Mouse (Mus musculus): ENCODE results near the gene Hnrnpm. TPM values are rescaled to one million over a fixed set of nuclear protein-coding genes. Genes with fewer than 3 reads are reported as not detected.

Hnrnpm gene
- polyA plus RNA-seq, 1 experiment from 2014 or later: 91.9 TPM

GRCm38 (mm10) chr17:33681767-33682166, 4.9 kb downstream of the Hnrnpm start:
- peaks cover 51% of the 10 kb centered on the region for H3K4me1 ChIP-seq (ENCODE audit: insufficient read depth)
- no peak overlapping the region for H3K4me3 ChIP-seq (ENCODE audit: low read depth, low read length)
- no peak for ATAC-seq
- DNase-seq: no peak
- TF ChIP-seq CTCF (IDR thresholded peaks at IDR 0.05; ENCODE audit: low read depth): no peak
- no peak for TF ChIP-seq EP300 (IDR thresholded peaks at IDR 0.05; ENCODE audit: low read depth)
- H3K36me3 ChIP-seq (replicated peaks; ENCODE audit: insufficient read depth, low read length): peaks cover 12% of the 10 kb centered on the region
- H3K27me3 ChIP-seq (ENCODE audit: insufficient read depth, low read length): no peaks in the 10 kb centered on the region
- no peak overlapping the region for H3K9ac ChIP-seq (replicated peaks)
- no peaks in the 10 kb centered on the region for H3K9me3 ChIP-seq (ENCODE audit: low read length)
- H3K4me2 ChIP-seq (ENCODE audit: low read depth, low read length): 0 out of 2 replicates have a peak overlapping the region, but pooled peaks have one; percentile 94
- no peak overlapping the region for H3K27ac ChIP-seq (ENCODE audit: low read depth)

DNA sequence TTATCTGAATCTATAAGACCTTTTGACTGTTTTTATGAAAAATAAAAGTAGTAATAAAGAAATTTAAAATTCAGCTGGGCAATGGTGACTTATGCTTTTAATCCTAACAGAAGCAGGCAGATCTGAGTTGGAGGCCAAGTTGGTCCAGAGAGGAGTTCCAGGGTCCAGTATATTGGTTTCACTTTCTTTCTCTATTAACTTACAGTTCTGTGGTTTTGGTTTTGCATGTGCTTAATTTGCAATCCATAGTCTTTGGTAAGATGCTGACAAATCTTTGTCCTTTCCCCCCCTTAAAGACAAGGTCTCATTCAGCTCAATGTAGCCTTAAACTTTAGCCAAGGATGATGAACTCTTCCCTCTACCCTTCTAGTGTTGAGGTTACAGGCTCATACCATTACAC, 7.9 kb downstream of the Hnrnpm start:
- Histone ChIP-seq H3K9me3 (ENCODE audit: low read length) (no peaks in the 10 kb centered on the region), H3K27me3 (ENCODE audit: insufficient read depth, low read length) (no peaks in the 10 kb centered on the region), H3K27ac (ENCODE audit: low read depth) (no peak overlapping the region), H3K36me3 (replicated peaks; ENCODE audit: insufficient read depth, low read length) (peaks cover 22% of the 10 kb centered on the region), H3K4me3 (ENCODE audit: low read depth, low read length) (no peak overlapping the region), H3K4me2 (ENCODE audit: low read depth, low read length) (no peak overlapping the region), H3K9ac (replicated peaks) (no peak overlapping the region), H3K4me1 (ENCODE audit: insufficient read depth) (peaks cover 38% of the 10 kb centered on the region)
- TF ChIP-seq EP300 (IDR thresholded peaks at IDR 0.05; ENCODE audit: low read depth): no peak
- no peak for DNase-seq
- no peak for ATAC-seq

DNA sequence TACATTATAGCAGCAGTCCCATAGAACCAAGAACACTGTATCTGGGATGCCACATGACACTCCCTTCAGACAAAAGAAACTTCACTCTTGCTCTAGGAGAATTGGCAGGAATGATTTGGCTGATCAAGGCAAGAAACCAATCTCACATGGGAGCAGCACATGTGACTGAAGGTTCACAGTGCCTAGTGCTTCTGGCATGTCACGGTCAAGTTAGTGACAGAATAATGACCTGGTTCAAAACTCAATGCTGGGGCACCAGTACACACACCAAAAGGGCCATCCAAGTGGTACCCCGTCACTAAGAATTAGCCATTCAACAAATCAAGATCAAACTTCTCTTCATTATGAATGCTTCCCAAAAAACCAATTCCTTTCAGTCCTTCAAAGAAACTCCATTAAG, 10.6 kb downstream of the Hnrnpm start:
- H3K4me3 ChIP-seq (ENCODE audit: low read depth, low read length): no peak overlapping the region
- H3K4me2 ChIP-seq (ENCODE audit: low read depth, low read length): no peak overlapping the region
- TF ChIP-seq CTCF (IDR thresholded peaks at IDR 0.05; ENCODE audit: low read depth): no peak
- TF ChIP-seq EP300 (IDR thresholded peaks at IDR 0.05; ENCODE audit: low read depth): no peak
- no peak overlapping the region for H3K27ac ChIP-seq (ENCODE audit: low read depth)
- H3K4me1 ChIP-seq (ENCODE audit: insufficient read depth): peaks cover 25% of the 10 kb centered on the region
- 84% methylated on average over 2 of the region's 2 CpGs for WGBS (ENCODE audit: insufficient replicate concordance)
- H3K36me3 ChIP-seq (replicated peaks; ENCODE audit: insufficient read depth, low read length): peaks cover 34% of the 10 kb centered on the region
- no peaks in the 10 kb centered on the region for H3K27me3 ChIP-seq (ENCODE audit: insufficient read depth, low read length)
- H3K9me3 ChIP-seq (ENCODE audit: low read length): no peaks in the 10 kb centered on the region
- DNase-seq (no peak), ATAC-seq (no peak)
- no peak overlapping the region for H3K9ac ChIP-seq (replicated peaks)

- Histone ChIP-seq H3K27me3 (ENCODE audit: insufficient read depth, low read length) (no peaks in the 10 kb centered on the region), H3K4me1 (ENCODE audit: insufficient read depth) (peaks cover 27% of the 10 kb centered on the region), H3K36me3 (replicated peaks; ENCODE audit: insufficient read depth, low read length) (peaks cover 34% of the 10 kb centered on the region), H3K4me3 (ENCODE audit: low read depth, low read length) (no peak overlapping the region), H3K9ac (replicated peaks) (no peak overlapping the region), H3K9me3 (ENCODE audit: low read length) (no peaks in the 10 kb centered on the region), H3K4me2 (ENCODE audit: low read depth, low read length) (no peak overlapping the region), H3K27ac (ENCODE audit: low read depth) (no peak overlapping the region)
- ATAC-seq (no peak), DNase-seq (no peak)
- TF ChIP-seq CTCF (IDR thresholded peaks at IDR 0.05; ENCODE audit: low read depth): no peak
- TF ChIP-seq EP300 (IDR thresholded peaks at IDR 0.05; ENCODE audit: low read depth): no peak
Observed at GRCm38 (mm10) chr17:33675452-33675851, 11.2 kb downstream of the Hnrnpm start.

- Histone ChIP-seq H3K9ac (replicated peaks) (no peak overlapping the region), H3K9me3 (ENCODE audit: low read length) (no peaks in the 10 kb centered on the region), H3K36me3 (replicated peaks; ENCODE audit: insufficient read depth, low read length) (peaks cover 39% of the 10 kb centered on the region), H3K4me2 (ENCODE audit: low read depth, low read length) (no peak overlapping the region), H3K27ac (ENCODE audit: low read depth) (no peak overlapping the region), H3K4me1 (ENCODE audit: insufficient read depth) (peaks cover 17% of the 10 kb centered on the region), H3K27me3 (ENCODE audit: insufficient read depth, low read length) (no peaks in the 10 kb centered on the region), H3K4me3 (ENCODE audit: low read depth, low read length) (no peak overlapping the region)
- DNase-seq (no peak), ATAC-seq (no peak)
- WGBS (ENCODE audit: insufficient replicate concordance): 77% methylated on average over 1 of the region's 1 CpGs
- no peak for TF ChIP-seq EP300 (IDR thresholded peaks at IDR 0.05; ENCODE audit: low read depth)
- no peak for TF ChIP-seq CTCF (IDR thresholded peaks at IDR 0.05; ENCODE audit: low read depth)
Observed at GRCm38 (mm10) chr17:33673837-33674236, 12.8 kb downstream of the Hnrnpm start.

GRCm38 (mm10) chr17:33669681-33670080, 17.0 kb downstream of the Hnrnpm start:
- Histone ChIP-seq H3K27ac (ENCODE audit: low read depth) (no peak overlapping the region), H3K36me3 (replicated peaks; ENCODE audit: insufficient read depth, low read length) (peaks cover 52% of the 10 kb centered on the region), H3K4me3 (ENCODE audit: low read depth, low read length) (no peak overlapping the region), H3K9ac (replicated peaks) (no peak overlapping the region), H3K9me3 (ENCODE audit: low read length) (no peaks in the 10 kb centered on the region), H3K4me1 (ENCODE audit: insufficient read depth) (peaks cover 16% of the 10 kb centered on the region), H3K4me2 (ENCODE audit: low read depth, low read length) (no peak overlapping the region), H3K27me3 (ENCODE audit: insufficient read depth, low read length) (no peaks in the 10 kb centered on the region)
- TF ChIP-seq CTCF (IDR thresholded peaks at IDR 0.05; ENCODE audit: low read depth) (no peak), EP300 (IDR thresholded peaks at IDR 0.05; ENCODE audit: low read depth) (no peak)
- DNase-seq: no peak
- ATAC-seq: no peak
- WGBS (ENCODE audit: insufficient replicate concordance): 89% methylated on average over 3 of the region's 3 CpGs

DNA sequence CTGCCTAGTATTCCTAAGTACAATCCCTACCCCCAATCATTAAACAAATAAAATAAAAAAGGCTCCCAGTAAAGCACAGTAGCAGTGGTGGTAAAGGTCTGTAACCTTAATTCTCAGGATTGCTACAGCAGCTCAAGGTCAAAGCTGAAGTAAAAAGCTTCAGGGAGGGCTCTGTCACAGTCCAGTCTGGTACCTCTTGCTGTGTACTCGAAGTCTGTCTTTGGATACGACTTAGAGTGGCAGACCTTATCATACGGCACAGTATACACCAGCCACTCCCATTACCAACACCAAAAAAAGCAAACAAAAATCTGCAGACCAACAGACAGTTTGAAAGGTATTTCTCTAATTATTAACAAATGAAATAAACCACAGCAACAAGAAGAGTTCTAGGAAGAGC, 19.8 kb downstream of the Hnrnpm start:
- WGBS (ENCODE audit: insufficient replicate concordance): 36% methylated on average over 3 of the region's 3 CpGs
- TF ChIP-seq EP300 (IDR thresholded peaks at IDR 0.05; ENCODE audit: low read depth): no peak
- no peak for TF ChIP-seq CTCF (IDR thresholded peaks at IDR 0.05; ENCODE audit: low read depth)
- H3K4me1 ChIP-seq (ENCODE audit: insufficient read depth): peaks cover 14% of the 10 kb centered on the region
- no peak overlapping the region for H3K4me3 ChIP-seq (ENCODE audit: low read depth, low read length)
- no peak overlapping the region for H3K4me2 ChIP-seq (ENCODE audit: low read depth, low read length)
- H3K36me3 ChIP-seq (replicated peaks; ENCODE audit: insufficient read depth, low read length): peaks cover 65% of the 10 kb centered on the region
- ATAC-seq: 0 out of 2 replicates have a peak, but pooled peaks have one; percentile 40
- no peak overlapping the region for H3K9ac ChIP-seq (replicated peaks)
- no peak for DNase-seq
- H3K27ac ChIP-seq (ENCODE audit: low read depth): no peak overlapping the region
- no peaks in the 10 kb centered on the region for H3K27me3 ChIP-seq (ENCODE audit: insufficient read depth, low read length)
- no peaks in the 10 kb centered on the region for H3K9me3 ChIP-seq (ENCODE audit: low read length)

All from liver, postnatal 0 days (tissue).